Mouse (Mus musculus) forebrain, embryonic 11.5 days (tissue): ENCODE results near the gene Prss40. TPM values are rescaled to one million over a fixed set of nuclear protein-coding genes. Genes with fewer than 3 reads are reported as not detected.
"Not testable (repeated sequence)": the region's sequence is repeated elsewhere in the genome, so short reads cannot be mapped to it uniquely, and the experiment has no call there.

Experiments used
- ATAC-seq: fragments of 200-750 bp; cut with Nextera tagmentation; replicated peaks from 2 replicates; pipeline ENCODE4 v1.8.0; 2017; ENCODE audit warnings: moderate TSS enrichment; ENCODE audit not compliant: low FRiP score
- DNase-seq: peaks from one replicate; pipeline ENCODE4 v3.0.0-alpha.2; 2017; ENCODE audit warnings: low spot score
- H3K27ac ChIP-seq: fragments of 300-500 bp; sonication (generic); 2 replicates; pipeline ENCODE4 v1.5.1; 2014; ENCODE audit warnings: low read depth, low read length
- H3K27me3 ChIP-seq: fragments of 300-500 bp; sonication (generic); 2 replicates; pipeline ENCODE4 v1.6.1; 2014; ENCODE audit warnings: mild to moderate bottlenecking, low read length, mixed read lengths; ENCODE audit not compliant: control insufficient read depth, insufficient read depth
- H3K36me3 ChIP-seq: fragments of 300-500 bp; sonication (generic); 2 replicates; pipeline ENCODE4 v1.6.1; 2014; ENCODE audit warnings: mild to moderate bottlenecking, low read length, moderate library complexity, mixed read lengths; ENCODE audit not compliant: control insufficient read depth, insufficient read depth
- H3K4me1 ChIP-seq: fragments of 300-500 bp; sonication (generic); replicated peaks from 2 replicates; pipeline ENCODE4 v1.6.1; 2014; ENCODE audit warnings: low read length, mixed read lengths; ENCODE audit not compliant: control insufficient read depth, insufficient read depth
- H3K4me2 ChIP-seq: fragments of 300-500 bp; sonication (generic); 2 replicates; pipeline ENCODE4 v1.6.1; 2014; ENCODE audit warnings: low read depth, mild to moderate bottlenecking, low read length, moderate library complexity, mixed read lengths; ENCODE audit not compliant: severe bottlenecking
- H3K4me3 ChIP-seq: fragments of 300-500 bp; sonication (generic); 2 replicates; pipeline ENCODE4 v1.5.1; 2014; ENCODE audit warnings: low read depth, low read length
- H3K9ac ChIP-seq: fragments of 300-500 bp; sonication (generic); 2 replicates; pipeline ENCODE4 v1.6.1; 2014; ENCODE audit warnings: low read length
- H3K9me3 ChIP-seq: fragments of 300-500 bp; sonication (generic); 2 replicates; pipeline ENCODE4 v1.6.1; 2016; ENCODE audit warnings: low read length, mixed read lengths; ENCODE audit not compliant: control insufficient read depth
- WGBS: fragments of 180-500 bp; shearing (Covaris S2); extraction: QIAGEN DNeasy Blood & Tissue Kit; methylation state at CpG from one replicate; pipeline ENCODE4 v1.1.7; 2014; 5-methylcytosine and 5-hydroxymethylcytosine counted together
- polyA plus RNA-seq: library from polyadenylated mRNA; unstranded; fragments of >200 nt; fragmentation: Nextera tagmentation; extraction: Ambion mirVana; gene quantifications from 2 replicates; pipeline ENCODE4 v1.2.1, GENCODE M21; 2014

The Prss40 gene
- polyA plus RNA-seq, 1 experiment from 2014 or later, result not detected

DNA sequence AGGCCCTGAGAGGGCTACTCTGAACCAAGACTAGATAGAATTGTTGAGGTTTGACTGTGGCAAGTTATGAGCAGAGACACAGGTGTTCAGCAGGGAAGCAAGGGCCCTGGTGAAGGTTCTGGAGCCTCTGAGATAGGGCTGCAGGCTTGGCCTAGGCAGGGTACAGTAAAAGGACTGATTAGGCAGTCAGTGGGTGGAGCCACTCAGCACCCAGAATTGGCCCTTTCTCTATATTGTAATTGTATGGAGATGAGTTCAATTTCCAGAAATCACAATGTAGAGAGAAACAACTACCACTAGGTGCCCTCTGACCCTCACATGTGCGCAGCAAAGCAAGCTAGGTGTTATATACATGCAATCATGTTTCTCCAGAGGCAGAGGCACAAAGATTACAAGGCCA lies 7.1 kb downstream of the Prss40 start:
- no peaks in the 10 kb centered on the region for H3K4me1 ChIP-seq
- no peak overlapping the region for H3K27ac ChIP-seq
- H3K4me2 ChIP-seq, result no peak overlapping the region
- WGBS, result 100% methylated on average over 1 of the region's 1 CpGs
- no peaks in the 10 kb centered on the region for H3K36me3 ChIP-seq
- no peak overlapping the region for H3K4me3 ChIP-seq
- DNase-seq, result no peak
- H3K9me3 ChIP-seq, result no peaks in the 10 kb centered on the region
- H3K9ac ChIP-seq, result no peak overlapping the region
- H3K27me3 ChIP-seq, result no peaks in the 10 kb centered on the region
- ATAC-seq, result no peak

DNA sequence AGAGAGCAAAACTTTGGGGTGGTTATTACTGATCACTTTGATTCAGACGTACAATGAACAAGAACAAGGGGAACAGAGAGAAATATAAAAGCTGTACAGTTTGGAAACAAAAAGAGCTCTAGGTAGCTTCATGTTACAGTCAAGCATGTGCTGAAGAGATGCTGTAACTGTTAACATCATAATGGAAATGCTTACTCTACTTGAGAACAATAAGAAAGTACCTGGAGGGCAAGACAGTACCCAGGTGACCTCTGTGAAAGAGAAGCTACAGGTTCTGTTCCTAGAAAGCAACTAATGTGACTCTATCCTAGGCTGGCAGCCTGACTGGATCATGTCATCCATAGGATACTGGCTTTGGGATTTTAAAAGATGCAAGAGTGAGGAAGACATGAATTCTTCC lies 13.7 kb downstream of the Prss40 start:
- ATAC-seq, result no peak
- no peak for DNase-seq
- Histone ChIP-seq H3K9ac (no peak overlapping the region), H3K4me1 (no peaks in the 10 kb centered on the region), H3K9me3 (no peaks in the 10 kb centered on the region), H3K27me3 (no peaks in the 10 kb centered on the region), H3K4me3 (no peak overlapping the region), H3K4me2 (no peak overlapping the region), H3K36me3 (no peaks in the 10 kb centered on the region), H3K27ac (no peak overlapping the region)
- 83% methylated on average over 1 of the region's 1 CpGs for WGBS

GRCm38 (mm10) chr1:34536767-34537485 lies 23.8 kb downstream of the Prss40 start:
- Histone ChIP-seq H3K9me3 (no peaks in the 10 kb centered on the region), H3K27ac (no peak overlapping the region), H3K36me3 (no peaks in the 10 kb centered on the region), H3K4me1 (no peaks in the 10 kb centered on the region; the same call in 1 of the 2 replicates), H3K9ac (no peak overlapping the region), H3K27me3 (peaks cover 25% of the 10 kb centered on the region), H3K4me3 (no peak overlapping the region), H3K4me2 (peak overlapping the region; percentile 26; the same call in 1 of the 2 replicates)
- no peak for DNase-seq
- 4% methylated on average over 16 of the region's 16 CpGs for WGBS
- ATAC-seq, result 0 out of 2 replicates have a peak, but pooled peaks have one; percentile 39

GRCm38 (mm10) chr1:34536291-34536766 lies 24.4 kb downstream of the Prss40 start:
- H3K9ac ChIP-seq, result no peak overlapping the region
- DNase-seq (no peak), ATAC-seq (no peak)
- peaks cover 25% of the 10 kb centered on the region for H3K27me3 ChIP-seq
- no peaks in the 10 kb centered on the region for H3K36me3 ChIP-seq
- peak overlapping the region; percentile 26; the same call in 1 of the 2 replicates for H3K4me2 ChIP-seq
- H3K4me1 ChIP-seq, result no peaks in the 10 kb centered on the region; the same call in 1 of the 2 replicates
- no peak overlapping the region for H3K4me3 ChIP-seq
- no peaks in the 10 kb centered on the region for H3K9me3 ChIP-seq
- WGBS, result 2% methylated on average over 14 of the region's 14 CpGs
- no peak overlapping the region for H3K27ac ChIP-seq

- WGBS, result 34% methylated on average over 7 of the region's 7 CpGs
- not testable (repeated sequence) for H3K27ac ChIP-seq, H3K4me1 ChIP-seq, H3K36me3 ChIP-seq, H3K9ac ChIP-seq, DNase-seq, H3K4me3 ChIP-seq, ATAC-seq, H3K9me3 ChIP-seq
- peak within 1 kb of the TSS; percentile 5; the same call in 1 of the 2 replicates for H3K4me2 ChIP-seq
- peaks cover 25% of the 10 kb centered on the region for H3K27me3 ChIP-seq
Observed at GRCm38 (mm10) chr1:34535043-34535698, 25.6 kb downstream of the Prss40 start, which contains the start of gene Cfc1. Cfc1 (plus strand) TSS chr1:34535648.

DNA sequence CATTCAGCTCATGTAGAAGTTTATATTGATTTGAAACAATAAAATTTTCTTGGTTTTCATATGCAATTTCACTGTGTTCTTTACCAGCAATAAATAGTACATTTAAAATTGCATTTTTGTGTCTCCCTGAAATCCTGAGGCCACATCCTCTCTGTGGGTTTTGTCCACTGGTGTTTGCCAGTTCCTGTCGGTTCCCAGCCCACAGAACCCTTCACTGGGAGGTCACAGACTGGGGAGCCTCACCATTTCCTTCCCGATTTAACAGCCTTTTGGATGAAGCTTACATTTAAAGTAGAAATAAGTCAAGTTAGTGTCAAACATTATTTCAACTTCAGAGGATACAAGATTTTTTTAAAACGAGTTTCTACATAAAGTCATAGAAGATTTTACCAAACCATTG lies 26.2 kb downstream of the Prss40 start:
- H3K9ac ChIP-seq, H3K4me2 ChIP-seq, H3K4me1 ChIP-seq, H3K9me3 ChIP-seq, DNase-seq, H3K36me3 ChIP-seq, H3K27ac ChIP-seq, H3K4me3 ChIP-seq, ATAC-seq: not testable (repeated sequence)
- WGBS, result 55% methylated on average over 3 of the region's 3 CpGs
- peaks cover 25% of the 10 kb centered on the region for H3K27me3 ChIP-seq

- 89% methylated on average over 3 of the region's 3 CpGs for WGBS
- H3K9me3 ChIP-seq, result no peaks in the 10 kb centered on the region
- H3K27ac ChIP-seq, result no peak overlapping the region
- no peak overlapping the region for H3K4me2 ChIP-seq
- no peak overlapping the region for H3K4me3 ChIP-seq
- no peaks in the 10 kb centered on the region for H3K4me1 ChIP-seq
- ATAC-seq, result no peak
- no peaks in the 10 kb centered on the region for H3K36me3 ChIP-seq
- no peak overlapping the region for H3K9ac ChIP-seq
- H3K27me3 ChIP-seq, result no peaks in the 10 kb centered on the region
- DNase-seq, result no peak
Observed at GRCm38 (mm10) chr1:34523647-34524046, 37.1 kb downstream of the Prss40 start.

- no peaks in the 10 kb centered on the region for H3K27me3 ChIP-seq
- no peaks in the 10 kb centered on the region for H3K9me3 ChIP-seq
- no peak for DNase-seq
- no peak overlapping the region for H3K27ac ChIP-seq
- no peak overlapping the region for H3K4me2 ChIP-seq
- WGBS, result 84% methylated on average over 3 of the region's 3 CpGs
- no peak overlapping the region for H3K4me3 ChIP-seq
- no peaks in the 10 kb centered on the region for H3K4me1 ChIP-seq
- H3K9ac ChIP-seq, result no peak overlapping the region
- no peak for ATAC-seq
- H3K36me3 ChIP-seq, result no peaks in the 10 kb centered on the region
Observed at GRCm38 (mm10) chr1:34522850-34523244, 37.9 kb downstream of the Prss40 start.
